Comparison of ENCODE assay signal across 8 mouse cellular contexts in genomic region chr3:94942211-94942967, GRCm38 (mm10). TPM values are rescaled to one million over a fixed set of nuclear protein-coding genes. Genes with fewer than 3 reads are reported as not detected.
DNase-seq lines count a peak whose midpoint lies in the region; ATAC-seq and TF ChIP-seq lines count a peak whose summit lies in the region.
"Not testable (repeated sequence)": the region's sequence is repeated elsewhere in the genome, so short reads cannot be mapped to it uniquely, and the experiment has no call there.

No protein-coding gene starts in this region.

- not testable (repeated sequence) for H3K4me1 ChIP-seq in heart, embryonic 11.5 days (ENCODE audit: control insufficient read depth, insufficient read depth, low read length); kidney, embryonic 15.5 days; lung, postnatal 0 days (ENCODE audit: insufficient read depth, low read depth, low read length); stomach, embryonic 15.5 days
- peaks cover 12 to 16% of the 10 kb centered on the region in 2 experiments for H3K4me1 ChIP-seq in liver, embryonic 14.5 days (replicated peaks; ENCODE audit: control insufficient read depth in 2 of 2, insufficient read depth in 2 of 2, low read length in 1 of 2)

- 65% methylated on average over 9 of the region's 9 CpGs for WGBS in heart, embryonic 11.5 days (ENCODE audit: insufficient replicate concordance)
- 73% methylated on average over 9 of the region's 9 CpGs for WGBS in kidney, embryonic 15.5 days
- WGBS in liver, embryonic 14.5 days (ENCODE audit: insufficient replicate concordance): 28% methylated on average over 7 of the region's 9 CpGs
- WGBS in lung, postnatal 0 days: 54% methylated on average over 7 of the region's 9 CpGs
- WGBS in stomach, embryonic 15.5 days: 78% methylated on average over 9 of the region's 9 CpGs

- not testable (repeated sequence) for TF ChIP-seq CTCF in liver, embryonic 14.5 days (IDR thresholded peaks at IDR 0.05; ENCODE audit: low read depth); lung, postnatal 0 days (IDR thresholded peaks at IDR 0.05)

- H3K27ac ChIP-seq in heart, embryonic 11.5 days (ENCODE audit: low read depth, low read length); kidney, embryonic 15.5 days; lung, postnatal 0 days (ENCODE audit: low read length); stomach, embryonic 15.5 days: not testable (repeated sequence)
- peak overlapping the region; percentile 83 for H3K27ac ChIP-seq in liver, embryonic 14.5 days

- H3K9ac ChIP-seq in heart, embryonic 11.5 days (ENCODE audit: low read depth, low read length); kidney, embryonic 15.5 days; lung, postnatal 0 days (replicated peaks; ENCODE audit: low read depth); stomach, embryonic 15.5 days: not testable (repeated sequence)
- peak overlapping the region; percentile 31 for H3K9ac ChIP-seq in liver, embryonic 14.5 days (replicated peaks)

- H3K4me2 ChIP-seq in heart, embryonic 11.5 days; kidney, embryonic 15.5 days; lung, postnatal 0 days (replicated peaks; ENCODE audit: low read depth, low read length); stomach, embryonic 15.5 days: not testable (repeated sequence)
- peak overlapping the region; percentile 47 for H3K4me2 ChIP-seq in liver, embryonic 14.5 days (ENCODE audit: low read depth)

- H3K9me3 ChIP-seq in heart, embryonic 11.5 days (replicated peaks; ENCODE audit: control insufficient read depth, low read length); kidney, embryonic 15.5 days (replicated peaks); liver, embryonic 14.5 days (ENCODE audit: control insufficient read depth, low read length); lung, postnatal 0 days (ENCODE audit: low read length); stomach, embryonic 15.5 days: not testable (repeated sequence)

- not testable (repeated sequence) for H3K36me3 ChIP-seq in heart, embryonic 11.5 days (ENCODE audit: control insufficient read depth, insufficient read depth, low read length); kidney, embryonic 15.5 days; liver, embryonic 14.5 days (replicated peaks; ENCODE audit: control insufficient read depth, insufficient read depth, low read depth); lung, postnatal 0 days (ENCODE audit: insufficient read depth, low read length); stomach, embryonic 15.5 days

- TF ChIP-seq EP300 in liver, embryonic 14.5 days (IDR thresholded peaks at IDR 0.05; ENCODE audit: low read depth): peak; percentile 85
- not testable (repeated sequence) for TF ChIP-seq EP300 in lung, postnatal 0 days (IDR thresholded peaks at IDR 0.05)

- not testable (repeated sequence) for H3K4me3 ChIP-seq in heart, embryonic 11.5 days (ENCODE audit: low read depth, low read length); kidney, embryonic 15.5 days (replicated peaks); liver, embryonic 14.5 days (ENCODE audit: insufficient read depth in 1 of 2, low read depth in 2 of 2, low read length in 2 of 2); lung, postnatal 0 days (ENCODE audit: low read depth, low read length); stomach, embryonic 15.5 days (replicated peaks)

- H3K27me3 ChIP-seq in heart, embryonic 11.5 days (ENCODE audit: control insufficient read depth, insufficient read depth, low read length); kidney, embryonic 15.5 days; liver, embryonic 14.5 days (ENCODE audit: control insufficient read depth, insufficient read depth, low read length); lung, postnatal 0 days (replicated peaks; ENCODE audit: insufficient read depth, low read length); stomach, embryonic 15.5 days (replicated peaks): not testable (repeated sequence)

- ATAC-seq in common myeloid progenitor, adult 5-6 weeks (replicated peaks; ENCODE audit: low read depth, poor library complexity, severe bottlenecking): peak; percentile 84
- peak; percentile 55; the same call in 1 of the 2 replicates for ATAC-seq in heart, embryonic 11.5 days (replicated peaks; ENCODE audit: insufficient number of reproducible peaks, low FRiP score, low TSS enrichment)
- 0 out of 2 replicates have a peak, but pooled peaks have one; percentile 12 for ATAC-seq in kidney, embryonic 15.5 days (replicated peaks; ENCODE audit: low FRiP score)
- peak; percentile 94 for ATAC-seq in liver, embryonic 14.5 days (ENCODE audit: insufficient read depth)
- ATAC-seq in lung, postnatal 0 days: peak; percentile 65
- ATAC-seq in stomach, embryonic 15.5 days (ENCODE audit: insufficient read depth, low FRiP score, low read depth): peak; percentile 85; the same call in 1 of the 2 replicates

- peak; percentile 92 for DNase-seq in MEL-GATA-1-ER (ENCODE audit: extremely low read depth, low read depth)
- DNase-seq in liver, embryonic 14.5 days (ENCODE audit: low read depth in 3 of 3, low spot score in 3 of 3): peak; percentile 80 to 81 (median 80)
- peak; percentile 32 for DNase-seq in lung, postnatal 0 days (ENCODE audit: low spot score)
- DNase-seq in spleen, postnatal 10 days (ENCODE audit: low spot score in 2 of 2): peak; percentile 73 to 88

RNA-seq across cellular contexts. Expression of gene Selenbp1, which starts 9.5 kb away (rescaled TPM):
- 41.5 and 57.4 TPM in 2 replicates for total RNA-seq in common myeloid progenitor, adult 5-6 weeks (2017)
- 36.8 and 45.6 TPM in 2 replicates for polyA plus RNA-seq in heart, embryonic 11.5 days (2014; fragmentation: Nextera tagmentation; extraction: Ambion mirVana)
- 60.6 and 62.4 TPM in 2 replicates for polyA plus RNA-seq in kidney, embryonic 15.5 days (2015; fragmentation: Nextera tagmentation; extraction: Ambion mirVana)
- 43.5 and 44.8 TPM in 2 replicates for polyA plus RNA-seq in liver, embryonic 14.5 days (2012; rRNA removed)
- polyA plus RNA-seq in liver, embryonic 14.5 days (2014; fragmentation: Nextera tagmentation; extraction: Ambion mirVana): 56.7 and 71.2 TPM in 2 replicates
- 1,021 and 1,046 TPM in 2 replicates for polyA plus RNA-seq in lung, postnatal 0 days (2015; fragmentation: Nextera tagmentation; extraction: Ambion mirVana)
- polyA plus RNA-seq in stomach, embryonic 15.5 days (2015; fragmentation: Nextera tagmentation; extraction: Ambion mirVana): 109 and 122 TPM in 2 replicates

RNA-seq across cellular contexts. Expression of gene Rfx5, which starts 11.5 kb away (rescaled TPM):
- total RNA-seq in common myeloid progenitor, adult 5-6 weeks (2017): 24.3 and 27.3 TPM in 2 replicates
- polyA plus RNA-seq in heart, embryonic 11.5 days (2014; fragmentation: Nextera tagmentation; extraction: Ambion mirVana): 6.7 and 7.9 TPM in 2 replicates
- polyA plus RNA-seq in kidney, embryonic 15.5 days (2015; fragmentation: Nextera tagmentation; extraction: Ambion mirVana): 8.9 and 10.8 TPM in 2 replicates
- polyA plus RNA-seq in liver, embryonic 14.5 days (2012; rRNA removed): 2.3 TPM in 2 replicates
- polyA plus RNA-seq in liver, embryonic 14.5 days (2014; fragmentation: Nextera tagmentation; extraction: Ambion mirVana): 0.88 and 1.5 TPM in 2 replicates
- polyA plus RNA-seq in lung, postnatal 0 days (2015; fragmentation: Nextera tagmentation; extraction: Ambion mirVana): 3.3 and 3.5 TPM in 2 replicates
- 8.5 and 9.6 TPM in 2 replicates for polyA plus RNA-seq in stomach, embryonic 15.5 days (2015; fragmentation: Nextera tagmentation; extraction: Ambion mirVana)

RNA-seq across cellular contexts. Expression of gene Pi4kb, which starts 32.1 kb away (rescaled TPM):
- total RNA-seq in common myeloid progenitor, adult 5-6 weeks (2017): 11.6 and 43.0 TPM in 2 replicates
- polyA plus RNA-seq in heart, embryonic 11.5 days (2014; fragmentation: Nextera tagmentation; extraction: Ambion mirVana): 12.9 and 18.5 TPM in 2 replicates
- polyA plus RNA-seq in kidney, embryonic 15.5 days (2015; fragmentation: Nextera tagmentation; extraction: Ambion mirVana): 21.4 and 27.5 TPM in 2 replicates
- polyA plus RNA-seq in liver, embryonic 14.5 days (2012; rRNA removed): 7.3 and 14.0 TPM in 2 replicates
- 6.8 and 10.0 TPM in 2 replicates for polyA plus RNA-seq in liver, embryonic 14.5 days (2014; fragmentation: Nextera tagmentation; extraction: Ambion mirVana)
- polyA plus RNA-seq in lung, postnatal 0 days (2015; fragmentation: Nextera tagmentation; extraction: Ambion mirVana): 13.6 and 15.6 TPM in 2 replicates
- 19.3 and 22.0 TPM in 2 replicates for polyA plus RNA-seq in stomach, embryonic 15.5 days (2015; fragmentation: Nextera tagmentation; extraction: Ambion mirVana)

RNA-seq across cellular contexts. Expression of gene Psmb4, which starts 55.6 kb away (rescaled TPM):
- total RNA-seq in common myeloid progenitor, adult 5-6 weeks (2017): 192 and 193 TPM in 2 replicates
- 293 and 305 TPM in 2 replicates for polyA plus RNA-seq in heart, embryonic 11.5 days (2014; fragmentation: Nextera tagmentation; extraction: Ambion mirVana)
- 340 and 342 TPM in 2 replicates for polyA plus RNA-seq in kidney, embryonic 15.5 days (2015; fragmentation: Nextera tagmentation; extraction: Ambion mirVana)
- 127 and 157 TPM in 2 replicates for polyA plus RNA-seq in liver, embryonic 14.5 days (2012; rRNA removed)
- 190 and 203 TPM in 2 replicates for polyA plus RNA-seq in liver, embryonic 14.5 days (2014; fragmentation: Nextera tagmentation; extraction: Ambion mirVana)
- 234 and 249 TPM in 2 replicates for polyA plus RNA-seq in lung, postnatal 0 days (2015; fragmentation: Nextera tagmentation; extraction: Ambion mirVana)
- 315 and 328 TPM in 2 replicates for polyA plus RNA-seq in stomach, embryonic 15.5 days (2015; fragmentation: Nextera tagmentation; extraction: Ambion mirVana)

Comparison
In these comparisons a context has a peak if more than half of its experiments do, and no peak if none do; other contexts are left out.
1. DNase-seq: peak in every context shown above with its lines; median percentile 92 in MEL-GATA-1-ER; 80 in spleen, postnatal 10 days; 80 in liver, embryonic 14.5 days; 32 in lung, postnatal 0 days.
2. ATAC-seq: peak in every context shown above with its lines; median percentile 94 in liver, embryonic 14.5 days; 85 in stomach, embryonic 15.5 days; 84 in common myeloid progenitor, adult 5-6 weeks; 65 in lung, postnatal 0 days; 55 in heart, embryonic 11.5 days; 12 in kidney, embryonic 15.5 days.